Mouse (Mus musculus): ENCODE results near the gene Efnb3. TPM values are rescaled to one million over a fixed set of nuclear protein-coding genes. Genes with fewer than 3 reads are reported as not detected.

Gene Efnb3
- total and polyA plus RNA-seq, 3 experiments, result 0.56 to 2.8 (median 1.1) TPM

DNA sequence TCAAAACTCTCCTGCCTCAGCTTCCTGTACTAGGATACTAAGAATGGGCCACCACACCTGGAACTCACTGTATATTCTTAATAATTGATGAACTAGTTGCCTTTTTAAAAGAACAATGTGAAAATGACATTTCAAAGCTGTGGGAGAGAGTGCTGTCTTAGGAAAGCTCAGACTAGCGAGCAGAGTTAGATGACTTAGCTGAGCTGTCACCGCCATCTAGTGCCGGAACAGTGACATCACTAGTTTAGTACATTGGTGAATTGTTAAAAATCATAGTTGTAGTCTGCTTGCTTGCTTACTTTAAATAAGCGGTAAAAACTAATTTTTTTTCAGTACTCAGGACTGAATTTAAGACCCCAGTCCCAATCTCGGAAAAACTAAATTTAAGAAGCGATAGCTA, 46.2 kb downstream of the Efnb3 start:
- Histone ChIP-seq H3K36me3 (replicated peaks in 1 of 2; ENCODE audit: control insufficient read depth in 1 of 2, insufficient read depth in 1 of 2, low read length in 1 of 2) (no peaks in the 10 kb centered on the region), H3K4me3 (replicated peaks in 1 of 3; ENCODE audit: low read depth in 2 of 3, low read length in 2 of 3, poor library complexity in 1 of 3) (no peak overlapping the region), H3K79me2 (replicated peaks; ENCODE audit: control insufficient read depth, extremely low read depth, insufficient read depth, poor library complexity, severe bottlenecking) (no peaks in the 10 kb centered on the region), H3K4me1 (ENCODE audit: control insufficient read depth in 1 of 2, insufficient read depth in 2 of 2) (0 out of 4 replicates have a peak, but pooled peaks cover 0 to 2% of the 10 kb centered on the region in 2 experiments), H3K9me3 (replicated peaks; ENCODE audit: low read length) (no peaks in the 10 kb centered on the region), H3K27me3 (replicated peaks) (peaks cover 74% of the 10 kb centered on the region), H3K27ac (ENCODE audit: insufficient read depth, low read depth) (no peak overlapping the region), H3K9ac (ENCODE audit: insufficient read depth, low read depth) (no peak overlapping the region), H3K4me2 (ENCODE audit: insufficient read depth, low read depth, poor library complexity, severe bottlenecking) (no peak overlapping the region)
- no peak for TF ChIP-seq CHD1 (IDR thresholded peaks at IDR 0.05; ENCODE audit: low read depth, low read length)
- no peak for TF ChIP-seq UBTF (IDR thresholded peaks at IDR 0.05; ENCODE audit: low read depth, low read length)
- TF ChIP-seq JUN (IDR thresholded peaks at IDR 0.05; ENCODE audit: insufficient read depth, low read depth, low read length), result no peak
- TF ChIP-seq POLR2AphosphoS2 (IDR thresholded peaks at IDR 0.05; ENCODE audit: low read depth, low read length), result no peak
- peak; percentile 63; the same call in 1 of the 2 replicates for TF ChIP-seq MYC (IDR thresholded peaks at IDR 0.05; ENCODE audit: low read depth, low read length)
- TF ChIP-seq CTCF (conservative IDR thresholded peaks at IDR 0.05 in 1 of 2, IDR thresholded peaks at IDR 0.05 in 1 of 2; ENCODE audit: low read depth in 2 of 2, low read length in 2 of 2), result peak; percentile 83 to 99
- TF ChIP-seq ZMIZ1 (IDR thresholded peaks at IDR 0.05; ENCODE audit: low read depth, low read length), result no peak
- TF ChIP-seq USF1 (IDR thresholded peaks at IDR 0.05; ENCODE audit: low read depth, low read length), result no peak
- peak; percentile 100 for TF ChIP-seq RAD21 (IDR thresholded peaks at IDR 0.05; ENCODE audit: low read depth, low read length)
- peak; percentile 46 for TF ChIP-seq JUND (conservative IDR thresholded peaks at IDR 0.05; ENCODE audit: low read depth, low read length)
- TF ChIP-seq MEF2A (IDR thresholded peaks at IDR 0.05; ENCODE audit: borderline replicate concordance, low read depth, low read length), result peak; percentile 25; the same call in 1 of the 2 replicates
- TF ChIP-seq SIN3A (IDR thresholded peaks at IDR 0.05; ENCODE audit: low read length), result 0 out of 2 replicates have a peak, but pooled peaks have one; percentile 31
- TF ChIP-seq CHD2 (IDR thresholded peaks at IDR 0.05; ENCODE audit: low read length), result no peak
- no peak for TF ChIP-seq HCFC1 (IDR thresholded peaks at IDR 0.05; ENCODE audit: low read depth, low read length)
- no peak for TF ChIP-seq PAX5 (IDR thresholded peaks at IDR 0.05; ENCODE audit: low read length)
- TF ChIP-seq ETS1 (conservative IDR thresholded peaks at IDR 0.05; ENCODE audit: low read depth, low read length), result no peak
- TF ChIP-seq ZC3H11A (IDR thresholded peaks at IDR 0.05; ENCODE audit: low read depth, low read length), result peak; percentile 85
- peak; percentile 47; the same call in 1 of the 2 replicates for TF ChIP-seq NELFE (IDR thresholded peaks at IDR 0.05; ENCODE audit: low read depth, low read length)
- TF ChIP-seq SMC3 (IDR thresholded peaks at IDR 0.05; ENCODE audit: low read depth, low read length), result peak; percentile 96
- no peak for TF ChIP-seq NRF1 (IDR thresholded peaks at IDR 0.05; ENCODE audit: low read depth, low read length)
- no peak for TF ChIP-seq TBP (conservative IDR thresholded peaks at IDR 0.05; ENCODE audit: low read depth, low read length)
- no peak for TF ChIP-seq ZKSCAN1 (IDR thresholded peaks at IDR 0.05; ENCODE audit: borderline replicate concordance, low read depth, low read length)
- no peak for TF ChIP-seq RCOR1 (conservative IDR thresholded peaks at IDR 0.05; ENCODE audit: low read depth, low read length)
- TF ChIP-seq TCF12 (IDR thresholded peaks at IDR 0.05; ENCODE audit: low read depth, low read length), result no peak
- TF ChIP-seq IRF4 (IDR thresholded peaks at IDR 0.05; ENCODE audit: low read depth, low read length), result 0 out of 2 replicates have a peak, but pooled peaks have one; percentile 31
- no peak for TF ChIP-seq BHLHE40 (IDR thresholded peaks at IDR 0.05; ENCODE audit: low read depth, low read length)
- TF ChIP-seq MAZ (IDR thresholded peaks at IDR 0.05; ENCODE audit: low read depth, low read length), result no peak
- no peak for TF ChIP-seq GABPA (IDR thresholded peaks at IDR 0.05; ENCODE audit: insufficient replicate concordance, low read depth, low read length)
- no peak for TF ChIP-seq USF2 (conservative IDR thresholded peaks at IDR 0.05; ENCODE audit: low read depth, low read length)
- no peak for TF ChIP-seq POLR2A (IDR thresholded peaks at IDR 0.05; ENCODE audit: low read depth, low read length)
- in situ Hi-C loops (cut with MboI; ENCODE audit: low pct_ligation_motif_present, low pct_unique_long_range_greater_than_20kb, low sequenced_read_pairs) (no loop called here), dilution Hi-C loops (cut with MboI; ENCODE audit: extremely low pct_ligation_motif_present, extremely low pct_unique_long_range_greater_than_20kb, low sequenced_read_pairs) (no loop called here)
- peak; percentile 73 for DNase-seq (ENCODE audit: extremely low read depth)
